Mouse (Mus musculus) lung, adult 2 months (tissue): ENCODE measurements around the gene Mgat5b.

Source experiments
- CTCF ChIP-seq: fragments of 200-500 bp; IDR thresholded peaks from 2 replicates; pipeline ENCODE4 v1.5.1; 2011; ENCODE audit warnings: mild to moderate bottlenecking, low read length, control low read depth; ENCODE audit not compliant: insufficient read depth
- POLR2A ChIP-seq: fragments of 200-500 bp; IDR thresholded peaks from 2 replicates; pipeline ENCODE4 v1.6.1; 2011; ENCODE audit warnings: low read depth, mild to moderate bottlenecking, control low read depth, low read length, borderline replicate concordance; ENCODE audit errors: extremely low read depth

- TF ChIP-seq CTCF, result no peak
- no peak for TF ChIP-seq POLR2A
Measured at GRCm38 (mm10) chr11:116982543-116982942, 63.9 kb downstream of the Mgat5b start.
